Mouse (Mus musculus) heart, embryonic 14.5 days (tissue): Measurements from ENCODE around the gene Ugt1a6a. TPM values are rescaled to one million over a fixed set of nuclear protein-coding genes. Genes with fewer than 3 reads are reported as not detected.

Source experiments
- ATAC-seq: fragments of 200-750 bp; cut with Nextera tagmentation; 2 replicates; pipeline ENCODE4 v1.8.0; 2017; ENCODE audit warnings: low read depth, moderate TSS enrichment; ENCODE audit not compliant: insufficient number of reproducible peaks, insufficient read depth, low FRiP score
- H3K27ac ChIP-seq, 2 experiments: fragments of 200-500 bp in 1 of 2; fragments of 300-500 bp in 1 of 2; sonication (generic) in 1 of 2; replicated peaks in 1 of 2; 2 replicates each; pipeline ENCODE4 v1.5.1; 2012 to 2014; ENCODE audit warnings: low read depth in 2 of 2, low read length in 2 of 2, control low read depth in 1 of 2, mild to moderate bottlenecking in 1 of 2, mixed read lengths in 1 of 2; ENCODE audit not compliant: control insufficient read depth in 1 of 2, insufficient read depth in 1 of 2
- H3K27me3 ChIP-seq: fragments of 300-500 bp; sonication (generic); 2 replicates; pipeline ENCODE4 v1.6.1; 2014; ENCODE audit warnings: mild to moderate bottlenecking, low read length, control low read depth; ENCODE audit not compliant: control insufficient read depth, insufficient read depth
- H3K36me3 ChIP-seq: fragments of 300-500 bp; sonication (generic); 2 replicates; pipeline ENCODE4 v1.6.1; 2014; ENCODE audit warnings: mild to moderate bottlenecking, control low read depth, low read length, mixed read lengths; ENCODE audit not compliant: control insufficient read depth, insufficient read depth
- H3K4me1 ChIP-seq, 2 experiments: fragments of 200-500 bp in 1 of 2; fragments of 300-500 bp in 1 of 2; sonication (generic) in 1 of 2; 2 replicates each; pipeline ENCODE4 v1.6.1; 2012 to 2014; ENCODE audit warnings: low read length in 2 of 2, control low read depth in 1 of 2, mixed read lengths in 1 of 2; ENCODE audit not compliant: control insufficient read depth in 2 of 2, insufficient read depth in 2 of 2
- H3K4me2 ChIP-seq: fragments of 300-500 bp; sonication (generic); 2 replicates; pipeline ENCODE4 v1.6.1; 2014; ENCODE audit warnings: mild to moderate bottlenecking, low read length
- H3K4me3 ChIP-seq, 2 experiments: fragments of 200-500 bp in 1 of 2; fragments of 300-500 bp in 1 of 2; sonication (generic) in 1 of 2; 2 replicates each; pipeline ENCODE4 v1.5.1; 2012 to 2014; ENCODE audit warnings: low read length in 2 of 2, mild to moderate bottlenecking in 2 of 2, control low read depth in 1 of 2, low read depth in 1 of 2, moderate library complexity in 1 of 2; ENCODE audit not compliant: control insufficient read depth in 1 of 2, insufficient read depth in 1 of 2
- H3K9ac ChIP-seq: fragments of 300-500 bp; sonication (generic); 2 replicates; pipeline ENCODE4 v1.6.1; 2014; ENCODE audit warnings: mild to moderate bottlenecking, low read length
- H3K9me3 ChIP-seq: fragments of 300-500 bp; sonication (generic); 2 replicates; pipeline ENCODE4 v1.6.1; 2016; ENCODE audit warnings: low read length, control low read depth; ENCODE audit not compliant: control insufficient read depth
- WGBS: fragments of 180-500 bp; shearing (Covaris S2); extraction: QIAGEN DNeasy Blood & Tissue Kit; methylation state at CpG from one replicate; pipeline ENCODE4 v1.1.7; 2014; 5-methylcytosine and 5-hydroxymethylcytosine counted together
- polyA plus RNA-seq: library from polyadenylated mRNA; unstranded; fragments of >200 nt; fragmentation: Nextera tagmentation; extraction: Ambion mirVana; gene quantifications from 2 replicates; pipeline ENCODE4 v1.2.1, GENCODE M21; 2014

Ugt1a6a gene
- polyA plus RNA-seq, 1 experiment from 2014 or later, result 0.53 TPM

GRCm38 (mm10) chr1:88261706-88262105, 127.1 kb downstream of the Ugt1a6a start:
- Histone ChIP-seq H3K4me2 (no peak overlapping the region), H3K9me3 (peaks cover 8% of the 10 kb centered on the region; the same call in 1 of the 2 replicates), H3K36me3 (peaks cover 67% of the 10 kb centered on the region), H3K27me3 (no peaks in the 10 kb centered on the region), H3K4me3 (no peak overlapping the region), H3K4me1 (peaks cover 7 to 29% of the 10 kb centered on the region in 2 experiments), H3K9ac (no peak overlapping the region), H3K27ac (no peak overlapping the region)
- WGBS, result 80% methylated on average over 7 of the region's 7 CpGs
- ATAC-seq, result no peak

GRCm38 (mm10) chr1:88262255-88262654, 127.6 kb downstream of the Ugt1a6a start:
- H3K9me3 ChIP-seq, result peaks cover 4% of the 10 kb centered on the region; the same call in 1 of the 2 replicates
- no peak overlapping the region for H3K4me3 ChIP-seq
- H3K4me1 ChIP-seq, result peaks cover 7 to 29% of the 10 kb centered on the region in 2 experiments
- H3K9ac ChIP-seq, result no peak overlapping the region
- H3K27ac ChIP-seq, result no peak overlapping the region
- no peak overlapping the region for H3K4me2 ChIP-seq
- ATAC-seq, result peak; percentile 2; the same call in 1 of the 2 replicates
- WGBS, result 77% methylated on average over 4 of the region's 4 CpGs
- H3K36me3 ChIP-seq, result peaks cover 73% of the 10 kb centered on the region
- no peaks in the 10 kb centered on the region for H3K27me3 ChIP-seq

- H3K4me1 ChIP-seq, result peaks cover 7 to 29% of the 10 kb centered on the region in 2 experiments
- WGBS, result 75% methylated on average over 6 of the region's 6 CpGs
- no peaks in the 10 kb centered on the region for H3K27me3 ChIP-seq
- H3K4me2 ChIP-seq, result no peak overlapping the region
- no peak overlapping the region for H3K9ac ChIP-seq
- peaks cover 80% of the 10 kb centered on the region for H3K36me3 ChIP-seq
- H3K9me3 ChIP-seq, result no peaks in the 10 kb centered on the region
- no peak for ATAC-seq
- no peak overlapping the region for H3K27ac ChIP-seq
- H3K4me3 ChIP-seq, result no peak overlapping the region
Observed at GRCm38 (mm10) chr1:88262961-88263360, 128.4 kb downstream of the Ugt1a6a start.

GRCm38 (mm10) chr1:88263778-88264177, 129.2 kb downstream of the Ugt1a6a start:
- Histone ChIP-seq H3K4me1 (peaks cover 7 to 29% of the 10 kb centered on the region in 2 experiments), H3K36me3 (peaks cover 88% of the 10 kb centered on the region), H3K4me3 (no peak overlapping the region), H3K4me2 (no peak overlapping the region), H3K27me3 (no peaks in the 10 kb centered on the region), H3K9me3 (no peaks in the 10 kb centered on the region), H3K27ac (no peak overlapping the region), H3K9ac (no peak overlapping the region)
- 90% methylated on average over 5 of the region's 5 CpGs for WGBS
- ATAC-seq, result no peak

GRCm38 (mm10) chr1:88264237-88264868, 129.7 kb downstream of the Ugt1a6a start:
- Histone ChIP-seq H3K36me3 (peaks cover 94% of the 10 kb centered on the region), H3K27ac (no peak overlapping the region), H3K4me1 (peaks cover 3 to 25% of the 10 kb centered on the region in 2 experiments), H3K27me3 (no peaks in the 10 kb centered on the region), H3K9me3 (no peaks in the 10 kb centered on the region), H3K4me2 (no peak overlapping the region), H3K4me3 (no peak overlapping the region), H3K9ac (no peak overlapping the region)
- no peak for ATAC-seq
- 78% methylated on average over 7 of the region's 7 CpGs for WGBS

- no peak overlapping the region for H3K27ac ChIP-seq
- no peaks in the 10 kb centered on the region for H3K27me3 ChIP-seq
- 70% methylated on average over 4 of the region's 4 CpGs for WGBS
- no peak for ATAC-seq
- peaks cover 99% of the 10 kb centered on the region for H3K36me3 ChIP-seq
- no peak overlapping the region for H3K4me2 ChIP-seq
- no peak overlapping the region for H3K4me3 ChIP-seq
- H3K9me3 ChIP-seq, result no peaks in the 10 kb centered on the region
- H3K4me1 ChIP-seq, result peaks cover 0 to 24% of the 10 kb centered on the region in 2 experiments
- H3K9ac ChIP-seq, result no peak overlapping the region
Observed at GRCm38 (mm10) chr1:88264869-88265240, 130.2 kb downstream of the Ugt1a6a start.

GRCm38 (mm10) chr1:88266123-88266522, 131.5 kb downstream of the Ugt1a6a start:
- Histone ChIP-seq H3K36me3 (peaks cover 91% of the 10 kb centered on the region), H3K4me1 (peaks cover 0 to 24% of the 10 kb centered on the region in 2 experiments)
- 89% methylated on average over 13 of the region's 13 CpGs for WGBS

GRCm38 (mm10) chr1:88267489-88267888, 132.9 kb downstream of the Ugt1a6a start:
- no peak for ATAC-seq
- no peak overlapping the region for H3K4me3 ChIP-seq
- no peak overlapping the region for H3K4me2 ChIP-seq
- no peak overlapping the region for H3K9ac ChIP-seq
- H3K9me3 ChIP-seq, result no peaks in the 10 kb centered on the region
- 93% methylated on average over 6 of the region's 6 CpGs for WGBS
- no peaks in the 10 kb centered on the region for H3K27me3 ChIP-seq
- H3K27ac ChIP-seq, result no peak overlapping the region
- peaks cover 0 to 13% of the 10 kb centered on the region in 2 experiments for H3K4me1 ChIP-seq
- H3K36me3 ChIP-seq, result peaks cover 91% of the 10 kb centered on the region

More at GRCm38 (mm10) chr1:88266123-88266522, 131.5 kb downstream of the Ugt1a6a start:
- H3K27me3 ChIP-seq, result no peaks in the 10 kb centered on the region
- H3K9me3 ChIP-seq, result no peaks in the 10 kb centered on the region
- H3K4me3 ChIP-seq, result no peak overlapping the region
- no peak for ATAC-seq
- H3K4me2 ChIP-seq, result no peak overlapping the region
- no peak overlapping the region for H3K27ac ChIP-seq
- no peak overlapping the region for H3K9ac ChIP-seq
